ENCODE assay signal across 9 mouse cellular contexts in genomic region chr17:34170877-34171498, GRCm38 (mm10). TPM values are rescaled to one million over a fixed set of nuclear protein-coding genes. Genes with fewer than 3 reads are reported as not detected.
DNase-seq lines count a peak whose midpoint lies in the region; ATAC-seq and TF ChIP-seq lines count a peak whose summit lies in the region.
"Had no signal": no experiment of that assay in that cellular context is flagged by ENCODE, and none has a peak within 500 bp of the region (broad histone marks: within the 10 kb centered on the region; RNA-seq: fewer than 3 reads in every experiment).

No protein-coding gene starts in this region.

- TF ChIP-seq CTCF in G1E (IDR thresholded peaks at IDR 0.05; ENCODE audit: low read depth, low read length) = peak; percentile 79

- H3K27me3 ChIP-seq in G1E (ENCODE audit: insufficient read depth, low read length) = peaks cover 2% of the 10 kb centered on the region; the same call in 1 of the 2 replicates
- H3K27me3 ChIP-seq in liver, embryonic 13.5 days = no peaks in the 10 kb centered on the region
- H3K27me3 ChIP-seq: limb, embryonic 13.5 days had no signal

- no peaks in the 10 kb centered on the region for H3K4me1 ChIP-seq in G1E (ENCODE audit: insufficient read depth, low read depth, low read length)
- H3K4me1 ChIP-seq in liver, embryonic 13.5 days (replicated peaks) = peaks cover 2% of the 10 kb centered on the region; the same call in 1 of the 2 replicates
- H3K4me1 ChIP-seq: limb, embryonic 13.5 days had no signal

- no peaks in the 10 kb centered on the region for H3K36me3 ChIP-seq in G1E (replicated peaks)
- H3K36me3 ChIP-seq in liver, embryonic 13.5 days = no peaks in the 10 kb centered on the region
- H3K36me3 ChIP-seq: limb, embryonic 13.5 days had no signal

- no peak overlapping the region for H3K9ac ChIP-seq in liver, embryonic 13.5 days
- H3K9ac ChIP-seq: limb, embryonic 13.5 days had no signal

- no peak for ATAC-seq in G1E (ENCODE audit: extremely low read depth, insufficient number of reproducible peaks, low FRiP score, poor library complexity, severe bottlenecking)
- ATAC-seq in liver, embryonic 13.5 days (ENCODE audit: low read depth) = no peak

- DNase-seq in 416B (ENCODE audit: low read depth) = peak; percentile 97
- no peak for DNase-seq in G1E (ENCODE audit: low spot score)
- DNase-seq in cerebellum, adult 11-12 months = peak; percentile 37
- DNase-seq in gastrocnemius, adult 8-10 months (ENCODE audit: low spot score in 2 of 2) = peak; percentile 70 to 72
- DNase-seq in kidney, postnatal 14 days = peak; percentile 88
- DNase-seq in liver, embryonic 13.5 days = peak; percentile 50
- peak; percentile 70 for DNase-seq in ovary, postnatal 36 days (ENCODE audit: low spot score)
- DNase-seq in thymus, postnatal 25 days = peak; percentile 86

- 16% methylated on average over 13 of the region's 13 CpGs for WGBS in liver, embryonic 13.5 days (ENCODE audit: insufficient replicate concordance)

- H3K4me2 ChIP-seq in liver, embryonic 13.5 days = peak overlapping the region; percentile 44
- H3K4me2 ChIP-seq: limb, embryonic 13.5 days had no signal

- H3K4me3 ChIP-seq in G1E (ENCODE audit: low read depth, low read length) = no peak overlapping the region
- 0 out of 2 replicates have a peak overlapping the region, but pooled peaks have one; percentile 4 for H3K4me3 ChIP-seq in liver, embryonic 13.5 days (replicated peaks)
- H3K4me3 ChIP-seq: limb, embryonic 13.5 days had no signal

- H3K27ac ChIP-seq in liver, embryonic 13.5 days = no peak overlapping the region; the same call in 1 of the 2 replicates
- H3K27ac ChIP-seq: limb, embryonic 13.5 days had no signal

- peaks cover 7% of the 10 kb centered on the region for H3K9me3 ChIP-seq in G1E (replicated peaks)
- H3K9me3 ChIP-seq in liver, embryonic 13.5 days (replicated peaks) = no peaks in the 10 kb centered on the region

RNA-seq across cellular contexts. Expression of gene Tap1, which starts 16.4 kb away (rescaled TPM):
- 6.5 and 6.8 TPM in 2 replicates for total RNA-seq in G1E (2014; fragmentation: Nextera tagmentation)
- total RNA-seq in G1E (2017) = 7.2 and 11.0 TPM in 2 replicates
- polyA plus RNA-seq in G1E (2012) = 7.4 and 7.6 TPM in 2 replicates
- total RNA-seq in gastrocnemius, adult 8-10 months (2022) = 1 to 10 TPM in 3 of 4 experiments, under 1 TPM in 1; 0.82 to 1.3 (median 1.2) TPM
- polyA plus RNA-seq in liver, embryonic 13.5 days (2015; fragmentation: Nextera tagmentation; extraction: Ambion mirVana) = 2.4 and 3.2 TPM in 2 replicates

RNA-seq across cellular contexts. Expression of gene Psmb9, which starts 16.6 kb away (rescaled TPM):
- total RNA-seq in G1E (2014; fragmentation: Nextera tagmentation) (not detected in 2 replicates), G1E (2017) (3.7 and 4.8 TPM in 2 replicates)
- polyA plus RNA-seq in G1E (2012) = 1.5 and 1.9 TPM in 2 replicates
- 1 to 10 TPM; 1.4 to 2.1 (median 1.7) TPM for total RNA-seq in gastrocnemius, adult 8-10 months (2022)
- 6.6 and 7.7 TPM in 2 replicates for polyA plus RNA-seq in liver, embryonic 13.5 days (2015; fragmentation: Nextera tagmentation; extraction: Ambion mirVana)

RNA-seq across cellular contexts. Expression of gene H2-DMb1, which starts 18.1 kb away (rescaled TPM):
- total RNA-seq in G1E (2014; fragmentation: Nextera tagmentation) (not detected in 2 replicates), G1E (2017) (0.41 and 0.44 TPM in 2 replicates)
- 0.06 and 0.10 TPM in 2 replicates for polyA plus RNA-seq in G1E (2012)
- total RNA-seq in gastrocnemius, adult 8-10 months (2022) = under 1 TPM in 2 of 4 experiments, not detected in 2; 0.19 to 0.81 TPM
- polyA plus RNA-seq in liver, embryonic 13.5 days (2015; fragmentation: Nextera tagmentation; extraction: Ambion mirVana) = 0.54 and 0.62 TPM in 2 replicates

RNA-seq across cellular contexts. Expression of gene Psmb8, which starts 26.5 kb away (rescaled TPM):
- total RNA-seq in G1E (2014; fragmentation: Nextera tagmentation) (not detected in 2 replicates), G1E (2017) (0.06 and 0.11 TPM in 2 replicates)
- polyA plus RNA-seq in G1E (2012) = 0.15 and 0.25 TPM in 2 replicates
- total RNA-seq in gastrocnemius, adult 8-10 months (2022) = 1 to 10 TPM; 2.1 to 4.3 (median 3.4) TPM
- 15.3 and 18.0 TPM in 2 replicates for polyA plus RNA-seq in liver, embryonic 13.5 days (2015; fragmentation: Nextera tagmentation; extraction: Ambion mirVana)

RNA-seq across cellular contexts. Expression of gene H2-DMb2, which starts 27.9 kb away (rescaled TPM):
- total RNA-seq in G1E (2014; fragmentation: Nextera tagmentation) (not detected in 2 replicates), G1E (2017) (not detected in 2 replicates)
- not detected in 2 replicates for polyA plus RNA-seq in G1E (2012)
- under 1 TPM in 2 of 4 experiments, not detected in 2; 0.40 to 0.61 TPM for total RNA-seq in gastrocnemius, adult 8-10 months (2022)
- polyA plus RNA-seq in liver, embryonic 13.5 days (2015; fragmentation: Nextera tagmentation; extraction: Ambion mirVana) = 0.31 and 0.36 TPM in 2 replicates
